Mouse (Mus musculus) adrenal gland, postnatal 4 days (tissue): ENCODE results near the gene Slc4a8. TPM values are rescaled to one million over a fixed set of nuclear protein-coding genes. Genes with fewer than 3 reads are reported as not detected.

Experiments used
- DNase-seq, 2 experiments: peaks; one replicate each; pipeline ENCODE4 v3.0.0; 2021 to 2022; ENCODE audit warnings: low spot score in 2 of 2, mixed read lengths in 2 of 2
- total RNA-seq, 2 experiments: library from RNA; stranded (reverse); gene quantifications; 2 replicates each; pipeline ENCODE4 v1.2.3; 2021

Slc4a8 gene
- total RNA-seq, 2 experiments from 2014 or later, result 15.8 to 22.2 TPM

GRCm38 (mm10) chr15:100825249-100825856 is 63.8 kb downstream of the Slc4a8 start:
- no peak for DNase-seq

GRCm38 (mm10) chr15:100826076-100826475 is 64.5 kb downstream of the Slc4a8 start:
- DNase-seq, result no peak

GRCm38 (mm10) chr15:100829775-100830174 is 68.2 kb downstream of the Slc4a8 start:
- DNase-seq, result no peak

DNA sequence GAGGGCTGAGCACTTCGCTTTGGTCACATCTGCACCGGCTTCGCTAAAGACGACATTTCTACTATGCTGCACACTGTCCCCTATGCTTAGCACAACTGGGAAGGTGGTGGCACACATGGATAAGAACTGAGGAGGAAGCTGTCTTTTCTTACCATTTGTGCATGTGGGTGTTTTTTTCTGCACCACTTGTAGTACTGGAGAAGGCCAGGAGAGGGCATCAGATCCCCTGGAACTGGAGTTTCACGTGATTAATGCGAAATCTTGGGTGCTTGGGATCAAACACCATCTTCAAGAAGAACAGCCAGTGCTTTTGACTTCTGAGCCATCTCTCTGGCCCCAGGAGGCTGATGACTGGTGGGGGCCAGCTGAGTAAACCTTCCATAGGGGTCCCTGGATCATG is 69.1 kb downstream of the Slc4a8 start:
- DNase-seq, result no peak

- DNase-seq, result no peak
Observed at GRCm38 (mm10) chr15:100832144-100832543, 70.6 kb downstream of the Slc4a8 start.

DNA sequence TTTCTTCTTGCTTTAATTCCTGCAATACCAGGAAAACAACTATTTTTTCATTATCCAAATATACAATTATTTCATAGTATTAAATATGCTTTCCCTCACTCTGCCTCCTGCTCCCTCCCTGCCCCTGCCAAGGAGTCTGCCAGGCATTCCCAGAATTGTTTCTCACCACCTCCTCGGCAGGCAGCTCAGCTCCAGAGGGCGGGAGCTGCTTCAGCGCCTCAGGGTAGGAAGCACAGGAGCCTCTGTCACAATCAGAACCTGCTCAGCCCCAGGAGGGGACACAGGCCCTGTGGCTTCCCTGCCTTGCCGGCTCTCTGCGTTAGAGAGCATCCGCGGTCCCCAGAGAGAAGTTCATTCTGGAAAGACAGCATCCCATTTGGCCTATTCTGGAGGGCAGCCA is 71.2 kb downstream of the Slc4a8 start:
- no peak for DNase-seq

- DNase-seq, result no peak
Observed at GRCm38 (mm10) chr15:100836729-100837128, 75.2 kb downstream of the Slc4a8 start.

GRCm38 (mm10) chr15:100838607-100839207 is 77.2 kb downstream of the Slc4a8 start:
- DNase-seq, result peak in 1 of 2 experiments; percentile 25

- DNase-seq, result no peak
Observed at GRCm38 (mm10) chr15:100844336-100844735, 82.8 kb downstream of the Slc4a8 start.

DNA sequence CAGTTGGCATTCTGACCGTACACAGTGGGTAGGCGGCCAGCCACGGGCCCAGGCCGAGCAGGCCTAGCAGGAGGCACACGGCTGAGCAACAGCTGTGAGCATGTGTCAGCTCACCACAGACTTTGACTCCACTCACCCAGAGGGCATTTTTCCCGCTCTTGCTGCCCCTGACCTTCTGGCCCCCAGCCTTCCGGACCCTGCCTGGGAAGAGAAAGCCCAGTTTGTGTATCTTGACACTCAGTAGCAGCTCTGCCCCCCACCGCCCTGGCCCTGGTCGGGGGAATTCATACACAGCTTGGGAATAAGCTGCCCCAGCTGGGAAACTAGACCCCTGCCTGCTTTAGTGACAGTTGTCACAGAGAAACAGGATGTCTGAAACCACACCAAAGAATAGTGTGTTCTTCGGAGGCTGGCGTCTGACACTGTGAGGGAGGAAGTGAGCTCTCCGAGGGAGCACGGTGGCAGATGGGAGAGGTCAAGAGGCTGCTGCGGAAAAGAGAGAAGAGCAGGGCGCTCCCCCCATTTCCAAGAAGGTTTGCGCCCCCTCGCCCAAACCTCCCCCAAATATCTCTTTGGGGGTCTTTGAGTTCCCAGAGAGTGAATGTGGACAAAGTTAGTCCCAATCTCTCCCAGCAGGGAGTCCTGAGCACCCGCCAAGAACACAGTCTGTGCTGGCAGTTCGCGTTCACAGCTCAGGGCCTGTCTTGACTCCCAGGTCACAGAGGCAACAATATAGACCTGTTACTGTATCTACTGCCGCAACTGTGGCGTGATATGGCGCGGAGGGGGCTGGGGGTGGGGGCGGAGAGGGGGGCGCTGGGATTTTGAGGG is 83.7 kb downstream of the Slc4a8 start:
- no peak for DNase-seq

DNA sequence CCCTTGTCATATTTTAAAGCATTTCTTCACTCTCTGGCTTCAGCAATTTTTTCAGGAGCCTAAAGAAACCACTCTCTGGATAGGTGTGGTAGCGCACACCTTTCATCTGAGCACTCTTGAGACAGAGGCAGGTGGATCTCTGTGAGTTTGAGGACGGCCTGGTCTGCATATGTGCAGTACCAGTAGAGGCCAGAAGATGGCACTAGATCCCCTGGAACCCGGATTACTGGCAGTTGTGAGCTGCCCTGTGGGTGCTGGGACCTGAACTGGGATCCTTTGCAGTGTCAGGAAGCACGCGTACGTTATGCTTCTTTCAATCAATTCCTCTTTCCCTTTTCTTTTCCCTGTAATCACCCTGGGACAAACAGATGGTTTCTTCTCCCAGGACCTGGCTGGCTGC is 85.6 kb downstream of the Slc4a8 start:
- DNase-seq, result no peak

DNA sequence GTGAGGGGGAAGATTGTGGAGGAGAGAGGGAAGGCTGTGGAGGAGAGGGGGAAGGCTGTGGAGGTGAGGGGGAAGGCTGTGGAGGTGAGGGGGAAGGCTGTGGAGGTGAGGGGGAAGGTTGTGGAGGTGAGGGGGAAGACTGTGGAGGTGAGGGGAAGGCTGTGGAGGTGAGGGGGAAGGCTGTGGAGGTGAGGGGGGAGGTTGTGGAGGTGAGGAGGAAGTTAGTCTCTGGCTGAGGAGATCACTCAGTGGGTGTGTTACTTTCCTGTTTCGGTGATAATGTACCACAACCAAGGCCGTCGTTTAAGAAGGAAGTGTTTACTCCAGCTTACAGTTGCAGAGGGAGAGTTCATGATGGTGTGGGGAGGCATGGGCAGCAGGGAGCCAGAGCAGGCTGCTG is 96.0 kb downstream of the Slc4a8 start:
- DNase-seq, result no peak

GRCm38 (mm10) chr15:100860856-100861255 is 99.3 kb downstream of the Slc4a8 start:
- no peak for DNase-seq

- DNase-seq, result no peak
Observed at GRCm38 (mm10) chr15:100865556-100865955, 104.0 kb downstream of the Slc4a8 start.

DNA sequence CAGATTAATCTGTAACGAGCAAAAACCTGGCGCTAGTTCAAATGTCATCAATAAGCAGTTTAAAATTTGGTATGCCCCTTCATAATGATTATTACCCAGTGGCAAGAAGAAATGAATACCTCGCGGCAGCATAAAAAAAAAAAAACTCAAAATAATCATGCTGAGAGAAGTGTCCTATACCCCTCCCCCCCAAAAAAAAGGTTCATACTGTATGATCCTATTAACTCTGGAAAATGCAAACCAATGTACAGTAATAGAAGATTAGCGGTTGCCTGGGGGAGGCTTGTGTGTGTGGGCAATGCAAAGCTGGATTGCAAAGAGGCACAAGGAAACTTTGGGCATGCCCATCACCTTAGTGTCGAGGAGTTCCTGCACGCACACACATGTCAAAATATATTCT is 108.0 kb downstream of the Slc4a8 start, which contains the start of gene Scn8a:
Gene Scn8a, plus strand, starts transcription at position 301 of the 400 bp plus-strand sequence.
- DNase-seq, result no peak

DNA sequence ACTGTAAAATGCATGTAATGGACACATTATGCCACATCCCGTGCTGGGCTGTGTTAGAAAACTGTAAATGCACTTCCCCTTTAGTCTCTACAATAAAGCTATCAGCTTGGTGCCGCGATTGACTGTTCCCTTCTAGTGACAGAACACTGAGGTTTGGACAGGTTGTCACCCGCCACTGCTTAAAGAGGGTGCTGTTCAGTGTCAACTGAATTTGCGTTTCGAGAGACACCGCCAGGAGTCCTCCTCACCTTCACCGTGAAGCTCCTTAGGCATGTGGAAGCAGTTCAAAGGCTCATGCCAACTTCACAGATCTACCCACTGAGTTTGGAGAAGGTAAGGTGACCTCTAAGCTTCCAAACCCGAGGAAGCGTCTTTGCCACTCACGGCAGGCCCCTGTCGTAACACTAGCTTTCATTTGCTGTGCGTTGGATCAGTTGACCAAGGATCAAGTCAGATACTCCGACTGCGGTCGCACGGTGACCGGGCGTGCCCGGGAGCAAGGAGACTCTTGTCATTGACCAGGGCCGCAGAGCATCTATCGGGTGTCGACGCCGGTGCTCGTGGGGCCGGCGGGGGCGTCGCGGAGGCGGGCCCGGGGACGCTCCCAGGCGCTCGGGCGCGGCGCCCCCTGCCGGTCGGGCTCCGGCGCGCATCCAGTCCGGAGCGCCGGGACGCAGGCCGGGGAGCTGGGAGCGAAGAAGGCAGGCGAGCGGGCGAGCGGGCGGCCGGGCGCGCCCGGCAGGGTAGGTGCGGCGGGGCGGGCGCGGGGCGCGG is 108.6 kb downstream of the Slc4a8 start:
- peak; percentile 45 for DNase-seq

- DNase-seq, result no peak
Observed at GRCm38 (mm10) chr15:100870775-100871106, 109.2 kb downstream of the Slc4a8 start.

DNA sequence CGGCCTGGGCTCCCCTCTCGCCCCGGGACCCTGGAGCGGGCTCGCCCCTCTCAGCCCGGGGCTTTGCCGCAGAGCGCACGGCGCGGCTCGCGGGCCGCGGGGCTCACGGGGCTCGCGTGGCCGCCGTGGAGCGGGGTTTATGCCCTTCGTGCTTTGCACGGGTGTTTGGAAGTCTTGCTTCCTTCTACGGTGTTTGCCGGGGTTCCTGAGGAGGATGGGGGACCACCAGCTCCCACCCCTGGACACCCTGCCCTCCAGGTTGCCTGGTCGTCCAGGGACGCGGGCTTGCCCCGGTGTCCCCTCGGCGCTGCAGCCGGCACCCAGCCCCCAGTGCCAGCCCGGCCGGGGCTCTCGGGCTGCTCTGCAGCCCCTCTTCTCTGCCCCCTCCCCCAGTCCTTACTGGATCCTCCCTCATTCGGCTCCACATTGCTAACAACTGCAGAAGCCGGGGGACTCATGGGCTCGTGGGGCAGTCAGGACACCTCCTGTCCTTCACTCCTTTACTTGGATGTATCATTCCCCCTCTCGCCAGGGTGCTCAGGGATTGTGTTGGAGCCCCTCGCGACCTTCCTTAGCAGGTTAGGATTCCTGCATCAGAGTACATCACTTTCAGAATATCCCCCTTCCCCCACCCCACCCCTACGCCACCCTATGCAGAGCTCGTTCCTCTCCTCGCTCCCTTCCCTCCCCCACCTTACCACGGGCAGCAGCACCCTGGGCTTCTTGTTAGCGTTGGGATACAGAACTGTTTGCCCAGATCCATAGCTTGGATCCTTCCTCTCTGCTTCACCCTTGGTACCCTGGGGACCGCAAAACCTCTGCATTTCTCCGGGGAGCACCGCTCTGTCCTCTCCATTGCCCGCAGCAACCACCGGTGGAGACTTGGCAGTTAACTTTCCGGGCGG is 109.8 kb downstream of the Slc4a8 start:
- no peak for DNase-seq

GRCm38 (mm10) chr15:100873155-100873554 is 111.6 kb downstream of the Slc4a8 start:
- peak; percentile 64 to 67 for DNase-seq
